Mouse (Mus musculus) midbrain, embryonic 12.5 days (tissue): ENCODE measurements around the gene Prdx1. TPM values are rescaled to one million over a fixed set of nuclear protein-coding genes. Genes with fewer than 3 reads are reported as not detected.
"Not testable (repeated sequence)": the region's sequence is repeated elsewhere in the genome, so short reads cannot be mapped to it uniquely, and the experiment has no call there.

Experiments
- ATAC-seq: fragments of 200-750 bp; cut with Nextera tagmentation; 2 replicates; pipeline ENCODE4 v1.8.0; 2017; ENCODE audit warnings: low read depth, moderate TSS enrichment, moderate library complexity; ENCODE audit not compliant: low FRiP score
- H3K27ac ChIP-seq: fragments of 300-500 bp; sonication (generic); replicated peaks from 2 replicates; pipeline ENCODE4 v1.5.1; 2016; ENCODE audit warnings: mild to moderate bottlenecking
- H3K27me3 ChIP-seq: fragments of 300-500 bp; sonication (generic); 2 replicates; pipeline ENCODE4 v1.6.1; 2016; ENCODE audit warnings: mild to moderate bottlenecking
- H3K36me3 ChIP-seq: fragments of 300-500 bp; sonication (generic); 2 replicates; pipeline ENCODE4 v1.6.1; 2016
- H3K4me1 ChIP-seq: fragments of 300-500 bp; sonication (generic); 2 replicates; pipeline ENCODE4 v1.6.1; 2016
- H3K4me2 ChIP-seq: fragments of 300-500 bp; sonication (generic); replicated peaks from 2 replicates; pipeline ENCODE4 v1.6.1; 2016; ENCODE audit warnings: mild to moderate bottlenecking, moderate library complexity
- H3K4me3 ChIP-seq: fragments of 300-500 bp; sonication (generic); 2 replicates; pipeline ENCODE4 v1.5.1; 2016; ENCODE audit warnings: mild to moderate bottlenecking
- H3K9ac ChIP-seq: fragments of 300-500 bp; sonication (generic); replicated peaks from 2 replicates; pipeline ENCODE4 v1.6.1; 2016; ENCODE audit warnings: mild to moderate bottlenecking, moderate library complexity
- H3K9me3 ChIP-seq: fragments of 300-500 bp; sonication (generic); 2 replicates; pipeline ENCODE4 v1.6.1; 2016; ENCODE audit warnings: mild to moderate bottlenecking
- WGBS: fragments of 180-500 bp; shearing (Covaris S2); methylation state at CpG from one replicate; pipeline ENCODE4 v1.1.7; 2016; 5-methylcytosine and 5-hydroxymethylcytosine counted together
- polyA plus RNA-seq: library from polyadenylated mRNA; unstranded; fragments of >200 nt; fragmentation: Nextera tagmentation; extraction: Ambion mirVana; gene quantifications from 2 replicates; pipeline ENCODE4 v1.2.1, GENCODE M21; 2016

Prdx1 gene
- polyA plus RNA-seq, 1 experiment from 2014 or later = 818 TPM

DNA sequence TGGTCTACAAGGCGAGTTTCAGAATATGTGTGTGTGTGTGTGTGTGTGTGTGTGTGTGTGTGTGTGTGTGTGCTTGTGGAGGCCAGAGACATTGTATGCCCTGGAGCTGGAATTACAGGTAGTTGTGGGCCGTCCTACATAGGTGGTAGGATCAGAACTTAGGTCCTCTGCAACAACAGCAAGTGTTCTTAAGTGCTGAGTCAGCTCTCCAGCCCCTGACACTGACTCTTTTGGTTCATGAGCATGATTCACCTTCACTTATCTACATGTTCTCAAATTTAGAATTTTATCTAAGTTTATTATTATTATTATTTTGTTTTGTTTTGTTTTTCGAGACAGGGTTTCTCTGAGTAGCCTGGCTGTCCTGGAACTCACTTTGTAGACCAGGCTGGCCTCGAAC is 4.8 kb upstream of the Prdx1 start:
- not testable (repeated sequence) for H3K9ac ChIP-seq

DNA sequence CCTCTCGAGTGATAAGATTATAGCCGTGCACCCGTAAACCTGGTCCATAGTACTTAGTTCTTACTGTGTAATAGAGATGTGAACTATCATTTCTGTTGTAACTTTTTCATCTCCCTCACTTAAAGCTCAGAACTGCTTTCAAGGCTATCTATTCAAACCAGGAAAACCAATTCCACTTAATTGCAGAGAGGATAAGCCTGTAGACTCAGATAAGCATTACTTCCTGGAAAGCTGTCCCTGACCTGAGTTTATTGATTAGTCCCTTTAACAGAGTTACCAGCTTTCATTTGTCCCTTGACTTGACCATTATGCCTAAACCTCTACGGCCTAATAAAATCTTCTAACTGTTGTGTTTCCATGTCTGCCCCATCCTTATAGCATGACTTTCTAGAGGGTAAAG is 1.4 kb upstream of the Prdx1 start:
- Histone ChIP-seq H3K9ac (no peak overlapping the region), H3K4me3 (no peak overlapping the region), H3K9me3 (no peaks in the 10 kb centered on the region), H3K4me2 (no peak overlapping the region), H3K27me3 (no peaks in the 10 kb centered on the region), H3K36me3 (peaks cover 4% of the 10 kb centered on the region; the same call in 1 of the 2 replicates), H3K4me1 (peaks cover 21% of the 10 kb centered on the region), H3K27ac (no peak overlapping the region)
- WGBS = 92% methylated on average over 4 of the region's 4 CpGs
- no peak for ATAC-seq

More for the DNA sequence above, 4.8 kb upstream of the Prdx1 start:
- not testable (repeated sequence) for H3K36me3 ChIP-seq, H3K27me3 ChIP-seq, H3K4me2 ChIP-seq, H3K4me3 ChIP-seq, H3K27ac ChIP-seq, H3K9me3 ChIP-seq, H3K4me1 ChIP-seq, ATAC-seq
- 87% methylated on average over 4 of the region's 4 CpGs for WGBS

DNA sequence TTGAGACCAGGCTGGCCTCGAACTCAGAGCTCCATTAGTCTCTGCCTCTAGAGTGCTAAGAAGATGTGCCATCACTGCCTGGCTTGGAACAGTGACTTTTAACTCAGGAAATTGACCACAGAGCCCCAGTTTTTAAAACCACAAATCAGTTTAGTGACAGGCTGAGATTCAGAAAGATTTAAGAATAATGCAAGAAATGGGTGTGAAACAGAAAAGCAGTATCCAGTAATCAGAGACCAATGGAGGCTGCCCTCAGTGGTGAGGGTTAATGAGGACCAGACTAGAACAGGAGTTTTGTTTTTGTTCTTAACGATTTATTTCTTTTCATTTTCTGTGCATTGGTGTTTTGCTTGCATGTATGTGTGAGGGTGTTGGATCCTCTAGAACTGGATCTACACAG is 679 bp upstream of the Prdx1 start:
- peak overlapping the region; percentile 65; the same call in 1 of the 2 replicates for H3K9ac ChIP-seq
- no peaks in the 10 kb centered on the region for H3K9me3 ChIP-seq
- peaks cover 11% of the 10 kb centered on the region; the same call in 1 of the 2 replicates for H3K36me3 ChIP-seq
- no peak for ATAC-seq
- no peaks in the 10 kb centered on the region for H3K27me3 ChIP-seq
- peaks cover 21% of the 10 kb centered on the region for H3K4me1 ChIP-seq
- H3K4me3 ChIP-seq = peak overlapping the region; percentile 68
- peak overlapping the region; percentile 88 for H3K27ac ChIP-seq
- H3K4me2 ChIP-seq = peak overlapping the region; percentile 64
- 80% methylated on average over 2 of the region's 2 CpGs for WGBS

DNA sequence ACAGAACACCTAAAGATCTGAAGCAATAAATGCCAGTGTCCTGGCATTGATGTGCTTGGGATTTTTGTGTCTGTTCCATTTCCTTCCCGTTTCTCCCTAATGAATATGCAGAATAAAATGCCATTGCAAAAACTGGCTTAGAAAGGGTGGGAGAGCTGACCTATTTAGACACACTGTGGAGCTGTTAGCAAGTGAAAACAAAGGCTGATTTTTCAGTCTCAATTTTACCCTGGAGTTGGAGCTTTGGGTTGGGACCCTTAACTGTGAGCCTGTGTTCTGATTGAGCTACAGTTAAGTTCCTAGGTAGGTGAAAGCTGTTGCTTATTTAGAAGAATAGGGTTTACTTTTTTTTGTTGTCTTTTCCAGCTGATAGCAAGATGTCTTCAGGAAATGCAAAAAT is 1.7 kb downstream of the Prdx1 start:
- WGBS = 31% methylated on average over 1 of the region's 1 CpGs
- H3K9ac ChIP-seq = peak overlapping the region; percentile 65; the same call in 1 of the 2 replicates
- no peaks in the 10 kb centered on the region for H3K27me3 ChIP-seq
- peaks cover 21% of the 10 kb centered on the region for H3K4me1 ChIP-seq
- no peak overlapping the region for H3K27ac ChIP-seq
- peaks cover 31% of the 10 kb centered on the region for H3K36me3 ChIP-seq
- no peak for ATAC-seq
- peak overlapping the region; percentile 64 for H3K4me2 ChIP-seq
- no peaks in the 10 kb centered on the region for H3K9me3 ChIP-seq
- peak overlapping the region; percentile 68 for H3K4me3 ChIP-seq

DNA sequence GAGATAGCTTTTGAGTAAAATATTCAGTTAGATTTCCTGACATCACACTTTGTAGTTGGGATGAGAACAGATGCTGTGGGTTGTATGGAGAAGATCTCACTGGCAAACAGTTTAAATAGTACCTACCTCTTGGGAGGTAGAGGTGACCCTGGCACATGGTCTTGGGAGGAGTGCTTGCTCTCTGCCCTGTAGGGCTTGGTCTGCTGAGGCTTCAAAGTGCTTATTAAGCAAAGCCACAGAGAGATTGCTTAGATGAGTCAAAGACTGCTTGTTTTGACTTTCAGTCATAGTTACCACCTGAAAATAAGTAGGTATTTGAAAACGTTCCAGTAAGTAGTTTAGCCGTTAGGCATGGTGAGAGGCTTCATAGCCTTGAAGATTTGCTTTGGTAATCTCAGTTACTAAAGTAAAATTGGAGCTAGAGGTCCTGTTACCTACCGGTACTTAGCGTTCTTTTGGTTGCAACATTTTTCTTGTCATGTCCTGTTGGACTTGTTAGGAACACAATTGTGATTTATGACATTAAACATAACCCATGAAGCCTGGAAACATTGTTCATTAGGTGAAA is 4.0 kb downstream of the Prdx1 start:
- Histone ChIP-seq H3K36me3 (peaks cover 52% of the 10 kb centered on the region), H3K27me3 (no peaks in the 10 kb centered on the region), H3K4me1 (peaks cover 21% of the 10 kb centered on the region), H3K9ac (no peak overlapping the region), H3K27ac (no peak overlapping the region), H3K4me3 (no peak overlapping the region), H3K9me3 (no peaks in the 10 kb centered on the region), H3K4me2 (no peak overlapping the region)
- no peak for ATAC-seq
- 95% methylated on average over 4 of the region's 4 CpGs for WGBS

DNA sequence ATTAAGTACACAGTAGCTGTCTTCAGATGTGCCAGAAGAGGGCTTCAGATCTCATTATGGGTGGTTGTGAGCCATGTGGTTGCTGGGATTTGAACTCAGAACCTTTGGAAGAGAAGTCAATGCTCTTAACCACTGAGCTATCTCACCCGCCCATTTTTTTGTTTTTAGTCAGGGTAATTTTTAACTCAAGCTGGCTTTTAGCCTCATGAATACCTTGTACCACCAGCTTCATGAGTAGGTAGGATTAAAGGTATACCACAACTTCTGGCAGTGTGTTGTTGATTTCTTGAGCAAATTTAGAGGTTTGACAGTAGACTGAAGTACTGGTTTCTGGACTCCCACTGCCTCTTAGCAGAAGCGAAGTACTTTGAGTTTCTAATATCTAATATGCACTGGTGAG is 6.8 kb downstream of the Prdx1 start:
- Histone ChIP-seq H3K27me3 (no peaks in the 10 kb centered on the region), H3K4me1 (peaks cover 2% of the 10 kb centered on the region), H3K9ac (no peak overlapping the region), H3K9me3 (no peaks in the 10 kb centered on the region), H3K27ac (no peak overlapping the region), H3K36me3 (peaks cover 67% of the 10 kb centered on the region), H3K4me3 (no peak overlapping the region), H3K4me2 (no peak overlapping the region)
- WGBS = 88% methylated on average over 2 of the region's 2 CpGs
- ATAC-seq = no peak

DNA sequence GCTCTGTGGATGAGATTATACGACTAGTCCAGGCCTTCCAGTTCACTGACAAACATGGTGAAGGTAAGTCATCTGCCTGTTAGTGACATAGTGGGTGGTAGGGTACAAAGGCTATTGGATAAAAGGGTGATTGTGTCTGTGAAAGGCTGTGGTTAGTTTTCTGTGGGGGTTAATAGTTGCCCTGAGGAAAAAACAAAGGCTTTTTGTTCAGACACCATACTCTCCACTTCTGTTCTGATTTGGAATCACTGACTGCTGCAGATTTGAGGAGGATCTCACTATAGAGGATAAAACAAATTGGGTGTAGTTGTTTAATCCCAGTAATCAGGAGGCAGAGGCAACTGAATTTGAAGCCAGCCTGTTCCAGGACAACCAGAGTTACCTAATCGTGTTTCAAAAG is 8.4 kb downstream of the Prdx1 start:
- H3K36me3 ChIP-seq = peaks cover 74% of the 10 kb centered on the region
- no peak overlapping the region for H3K9ac ChIP-seq
- H3K27me3 ChIP-seq = no peaks in the 10 kb centered on the region
- H3K4me2 ChIP-seq = no peak overlapping the region
- H3K27ac ChIP-seq = no peak overlapping the region
- WGBS = 93% methylated on average over 2 of the region's 2 CpGs
- H3K4me1 ChIP-seq = no peaks in the 10 kb centered on the region
- ATAC-seq = no peak
- H3K4me3 ChIP-seq = no peak overlapping the region
- H3K9me3 ChIP-seq = no peaks in the 10 kb centered on the region

DNA sequence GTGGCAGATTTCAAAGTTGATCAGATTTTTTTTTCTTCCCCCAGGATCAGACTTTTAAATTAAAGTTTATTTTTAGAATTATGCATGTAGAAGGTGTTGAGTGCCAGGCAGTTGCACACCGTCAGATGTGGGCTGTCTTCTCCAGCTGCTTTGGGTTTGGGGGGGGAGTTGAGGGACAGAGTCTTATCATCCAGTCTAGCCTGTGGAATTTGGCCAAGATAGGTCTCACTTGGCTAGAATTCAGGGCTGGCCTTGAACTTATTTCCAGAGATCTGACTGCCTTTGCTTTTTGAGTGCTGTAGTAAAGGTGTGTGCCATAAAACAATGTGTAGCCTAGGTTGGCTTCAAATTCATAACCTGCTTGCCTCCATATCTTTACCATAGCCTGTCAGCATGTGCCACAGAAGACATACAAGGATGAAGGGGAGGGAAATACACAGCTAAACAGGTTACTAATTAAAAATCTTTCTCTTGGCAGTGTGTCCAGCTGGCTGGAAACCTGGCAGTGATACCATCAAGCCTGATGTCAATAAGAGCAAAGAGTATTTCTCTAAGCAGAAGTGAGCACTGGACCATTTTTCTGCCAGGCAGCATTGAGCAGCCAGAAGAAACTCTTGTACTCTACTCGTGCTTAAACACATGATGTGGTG is 13.5 kb downstream of the Prdx1 start:
- 89% methylated on average over 2 of the region's 2 CpGs for WGBS
- Histone ChIP-seq H3K9ac (no peak overlapping the region), H3K4me1 (no peaks in the 10 kb centered on the region), H3K27me3 (no peaks in the 10 kb centered on the region), H3K27ac (no peak overlapping the region), H3K9me3 (no peaks in the 10 kb centered on the region), H3K36me3 (peaks cover 56% of the 10 kb centered on the region), H3K4me2 (no peak overlapping the region), H3K4me3 (no peak overlapping the region)
- no peak for ATAC-seq

DNA sequence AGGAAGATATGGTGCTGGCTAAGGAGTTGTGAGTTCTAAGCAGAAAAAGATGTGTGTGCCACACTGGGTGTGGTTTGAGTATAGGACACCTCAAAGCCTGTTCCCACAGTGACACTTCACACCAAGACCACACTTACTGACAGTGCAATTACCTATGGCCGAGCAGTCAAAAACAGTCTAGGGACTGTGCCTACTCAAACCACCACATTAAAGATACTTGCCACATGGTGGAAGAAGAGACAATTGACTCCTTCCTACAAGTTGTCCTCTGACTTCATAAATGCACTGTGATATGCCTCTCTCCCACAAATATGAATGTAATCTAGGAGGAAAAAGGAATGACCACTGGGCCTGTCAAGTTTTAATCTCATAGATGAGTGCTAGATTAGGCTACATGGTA is 15.6 kb downstream of the Prdx1 start:
- ATAC-seq = no peak
- no peaks in the 10 kb centered on the region for H3K9me3 ChIP-seq
- peaks cover 48% of the 10 kb centered on the region for H3K36me3 ChIP-seq
- no peak overlapping the region for H3K4me2 ChIP-seq
- no peak overlapping the region for H3K27ac ChIP-seq
- no peak overlapping the region for H3K9ac ChIP-seq
- no peak overlapping the region for H3K4me3 ChIP-seq
- 86% methylated on average over 1 of the region's 1 CpGs for WGBS
- H3K4me1 ChIP-seq = no peaks in the 10 kb centered on the region
- H3K27me3 ChIP-seq = no peaks in the 10 kb centered on the region

DNA sequence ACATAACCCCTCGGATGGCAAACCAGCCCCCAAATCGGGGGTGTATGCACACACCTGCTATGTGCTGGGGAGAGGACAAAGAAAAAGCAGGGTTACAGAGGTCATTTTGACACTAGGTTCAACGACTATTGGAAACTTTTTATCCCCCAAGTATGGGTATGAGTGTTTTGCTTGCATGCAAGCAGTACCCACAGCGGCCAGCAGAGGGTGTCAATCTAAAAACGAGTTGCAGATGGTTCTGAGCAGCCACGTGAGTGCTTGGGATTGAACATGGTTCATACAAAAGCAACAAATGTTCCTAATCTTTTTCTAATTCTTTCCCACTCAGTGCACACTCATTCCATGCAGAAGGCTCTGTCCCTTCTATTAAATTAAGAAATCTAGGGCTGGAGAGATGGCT is 18.5 kb downstream of the Prdx1 start:
- no peak overlapping the region for H3K4me2 ChIP-seq
- WGBS = 43% methylated on average over 6 of the region's 6 CpGs
- ATAC-seq = no peak

DNA sequence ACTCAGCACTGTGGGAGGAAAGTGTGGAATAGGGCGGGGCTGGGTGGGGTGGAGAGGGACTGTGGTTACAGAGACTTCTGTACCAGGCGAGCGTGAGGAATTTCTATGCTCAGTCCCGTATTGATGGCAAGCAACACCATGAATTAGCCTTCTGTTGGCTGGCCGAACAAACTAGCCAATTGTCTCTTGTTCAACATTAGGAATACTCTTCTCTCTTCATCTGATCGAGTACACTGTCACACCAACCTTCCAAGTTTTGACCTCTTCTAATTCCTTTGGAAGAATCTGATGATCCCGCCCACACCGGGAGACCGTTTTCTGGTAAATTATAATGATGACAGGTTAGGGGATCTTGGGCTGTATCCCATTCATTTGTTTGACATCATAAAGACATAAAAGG is 22.3 kb downstream of the Prdx1 start:
- Histone ChIP-seq H3K4me1 (peaks cover 13% of the 10 kb centered on the region), H3K27me3 (no peaks in the 10 kb centered on the region), H3K4me2 (peak overlapping the region; percentile 83), H3K4me3 (peak overlapping the region; percentile 56), H3K9me3 (no peaks in the 10 kb centered on the region), H3K36me3 (peaks cover 18% of the 10 kb centered on the region; the same call in 1 of the 2 replicates), H3K9ac (peak overlapping the region; percentile 41; the same call in 1 of the 2 replicates), H3K27ac (no peak overlapping the region)
- no peak for ATAC-seq
- 22% methylated on average over 9 of the region's 9 CpGs for WGBS

More for the DNA sequence above, 18.5 kb downstream of the Prdx1 start:
- H3K36me3 ChIP-seq = peaks cover 39% of the 10 kb centered on the region
- no peaks in the 10 kb centered on the region for H3K9me3 ChIP-seq
- H3K27me3 ChIP-seq = no peaks in the 10 kb centered on the region
- H3K4me3 ChIP-seq = no peak overlapping the region
- H3K4me1 ChIP-seq = peaks cover 6% of the 10 kb centered on the region
- no peak overlapping the region for H3K27ac ChIP-seq
- no peak overlapping the region for H3K9ac ChIP-seq

DNA sequence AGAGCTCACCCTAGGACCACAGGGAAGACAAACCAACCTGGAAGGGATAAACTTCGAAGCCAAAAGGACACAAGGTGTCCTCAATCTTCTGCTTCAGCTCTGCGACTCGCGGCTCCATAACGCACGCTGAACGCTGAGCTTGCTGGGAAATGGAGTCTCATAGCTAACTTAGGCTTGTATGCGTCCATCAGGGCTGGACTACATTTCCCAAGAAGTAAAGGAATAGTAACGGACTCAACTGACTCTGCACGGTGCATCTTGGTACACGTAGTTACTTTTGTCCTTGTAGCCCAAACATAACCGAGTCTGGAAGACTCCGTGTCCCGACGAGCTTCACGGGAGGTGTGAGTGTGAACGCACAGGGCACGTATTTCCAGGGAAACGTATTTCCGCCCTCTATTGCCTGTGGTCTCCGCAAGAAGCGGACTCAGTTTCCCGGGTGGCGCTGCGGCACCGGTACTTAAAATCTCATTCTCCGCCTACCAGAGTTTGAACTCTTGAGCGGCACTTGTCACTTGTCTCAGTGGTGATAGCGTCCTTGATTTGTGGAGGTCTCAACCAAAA is 22.9 kb downstream of the Prdx1 start, which contains the start of the genes Mmachc and Ccdc163:
TSS of gene Mmachc (minus strand) at position 206 of the 564 bp plus-strand sequence.
TSS of gene Ccdc163 (plus strand) at position 309 of the 564 bp plus-strand sequence.
- Histone ChIP-seq H3K27me3 (no peaks in the 10 kb centered on the region), H3K27ac (no peak within 1 kb of the TSS), H3K4me1 (peaks cover 13% of the 10 kb centered on the region), H3K9ac (peak within 1 kb of the TSS; percentile 63), H3K4me2 (peak within 1 kb of the TSS; percentile 83), H3K36me3 (peaks cover 16% of the 10 kb centered on the region; the same call in 1 of the 2 replicates), H3K9me3 (no peaks in the 10 kb centered on the region), H3K4me3 (peak within 1 kb of the TSS; percentile 56)
- under 1% methylated on average over 29 of the region's 29 CpGs for WGBS
- peak; percentile 99 for ATAC-seq
